Mouse (Mus musculus): ENCODE results near the gene Fbxo3. TPM values are rescaled to one million over a fixed set of nuclear protein-coding genes. Genes with fewer than 3 reads are reported as not detected.
"Not testable (repeated sequence)": the region's sequence is repeated elsewhere in the genome, so short reads cannot be mapped to it uniquely, and the experiment has no call there.

Gene Fbxo3
- polyA plus RNA-seq, 1 experiment from 2014 or later, result 53.8 TPM

GRCm38 (mm10) chr2:104068450-104068849 lies 40.9 kb downstream of the Fbxo3 start, which contains the start of gene Gm10799:
Gene Gm10799, minus strand, starts transcription at chr2:104068550.
- not testable (repeated sequence) for H3K4me2 ChIP-seq (replicated peaks); H3K9me3 ChIP-seq (replicated peaks); H3K27ac ChIP-seq (replicated peaks); H3K9ac ChIP-seq; H3K4me3 ChIP-seq (replicated peaks); H3K4me1 ChIP-seq; H3K36me3 ChIP-seq; H3K27me3 ChIP-seq; ATAC-seq (ENCODE audit: insufficient number of reproducible peaks, low FRiP score, low TSS enrichment, low read depth)
- WGBS, result 83% methylated on average over 7 of the region's 7 CpGs

- H3K4me1 ChIP-seq, result no peaks in the 10 kb centered on the region
- H3K27me3 ChIP-seq, result no peaks in the 10 kb centered on the region
- H3K4me3 ChIP-seq (replicated peaks), result peak within 1 kb of the TSS; percentile 42
- H3K36me3 ChIP-seq, result no peaks in the 10 kb centered on the region
- 13% methylated on average over 13 of the region's 13 CpGs for WGBS
- ATAC-seq (ENCODE audit: insufficient number of reproducible peaks, low FRiP score, low TSS enrichment, low read depth), result peak; percentile 87
- H3K27ac ChIP-seq (replicated peaks), result 0 out of 2 replicates have a peak within 1 kb of the TSS, but pooled peaks have one; percentile 8
- H3K9ac ChIP-seq, result no peak within 1 kb of the TSS
- peak within 1 kb of the TSS; percentile 48 for H3K4me2 ChIP-seq (replicated peaks)
- H3K9me3 ChIP-seq (replicated peaks), result no peaks in the 10 kb centered on the region
Observed at GRCm38 (mm10) chr2:104069704-104070185, 42.2 kb downstream of the Fbxo3 start, which contains the start of gene Cd59b. Gene Cd59b, plus strand, starts transcription at chr2:104069849.

DNA sequence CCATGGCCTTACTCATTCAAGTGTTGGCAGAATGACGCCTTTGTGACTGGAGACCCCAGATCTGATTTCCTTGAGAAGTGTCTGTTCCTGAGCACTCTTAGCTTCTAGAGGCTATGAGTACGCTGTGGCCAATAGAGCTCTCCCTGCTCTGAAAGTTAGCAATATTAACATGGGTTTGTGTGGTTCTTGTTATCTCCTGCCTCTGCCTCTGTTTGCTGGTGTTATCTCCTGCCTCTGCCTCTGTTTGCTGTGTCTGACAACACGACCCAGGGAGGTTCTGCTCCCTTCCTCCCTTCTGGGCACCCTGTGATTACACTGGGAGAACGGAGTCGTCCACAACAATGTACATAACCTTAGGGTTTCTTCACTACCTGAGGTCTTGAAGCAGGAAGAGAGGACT lies 50.8 kb downstream of the Fbxo3 start:
- not testable (repeated sequence) for H3K27me3 ChIP-seq; H3K9me3 ChIP-seq (replicated peaks); H3K27ac ChIP-seq (replicated peaks); H3K36me3 ChIP-seq; H3K4me3 ChIP-seq (replicated peaks); H3K9ac ChIP-seq; H3K4me2 ChIP-seq (replicated peaks); H3K4me1 ChIP-seq; ATAC-seq (ENCODE audit: insufficient number of reproducible peaks, low FRiP score, low TSS enrichment, low read depth)
- 74% methylated on average over 5 of the region's 5 CpGs for WGBS

DNA sequence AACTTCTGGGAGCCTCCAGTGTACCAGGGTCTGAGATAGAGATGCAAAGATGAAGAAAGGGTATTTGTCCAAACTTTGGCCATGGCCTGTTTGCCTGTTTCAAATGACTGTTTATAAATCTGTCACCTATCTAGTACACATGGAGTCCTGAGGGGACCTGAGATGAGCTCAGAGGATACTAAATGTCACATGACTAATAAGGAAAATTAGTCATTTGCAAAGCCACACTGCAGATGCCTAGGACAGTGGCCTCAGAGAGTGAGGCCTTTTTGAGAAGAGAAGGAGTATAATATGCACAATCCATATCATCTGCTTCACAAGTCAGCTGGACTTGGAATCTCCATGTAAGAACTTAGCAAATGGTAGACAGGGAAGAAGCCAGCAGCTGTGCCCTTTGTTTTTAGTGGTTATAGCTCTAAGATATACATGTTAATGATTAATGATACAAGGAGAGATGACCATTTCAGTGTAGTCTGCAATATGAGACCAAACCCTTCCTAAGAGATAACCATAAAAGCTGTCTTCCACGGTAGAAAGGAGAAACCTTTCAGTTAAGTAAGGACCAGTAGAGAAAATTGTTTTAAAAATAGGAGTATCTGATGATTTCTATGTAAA lies 54.0 kb downstream of the Fbxo3 start:
- not testable (repeated sequence) for H3K4me1 ChIP-seq; ATAC-seq (ENCODE audit: insufficient number of reproducible peaks, low FRiP score, low TSS enrichment, low read depth); H3K27ac ChIP-seq (replicated peaks); H3K9ac ChIP-seq; H3K4me2 ChIP-seq (replicated peaks); H3K9me3 ChIP-seq (replicated peaks); H3K36me3 ChIP-seq; H3K27me3 ChIP-seq; H3K4me3 ChIP-seq (replicated peaks)
- no CpG with 5 or more reads among the region's 1 CpGs for WGBS

DNA sequence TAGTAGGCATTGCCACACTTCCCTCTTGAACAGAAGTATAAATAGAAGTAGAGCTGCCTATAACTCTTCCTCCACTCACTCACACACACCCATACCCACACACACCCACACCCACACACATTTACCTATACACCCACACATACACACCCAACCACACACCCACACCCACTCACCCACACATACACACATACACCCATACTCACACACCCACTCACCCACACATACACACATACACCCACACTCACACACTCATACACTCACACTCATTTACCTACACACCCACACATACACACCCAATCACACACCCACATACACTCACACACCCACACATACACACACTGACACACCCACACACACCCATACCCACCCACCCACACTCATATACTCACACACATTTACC lies 55.0 kb downstream of the Fbxo3 start:
- no peaks in the 10 kb centered on the region for H3K9me3 ChIP-seq (replicated peaks)
- H3K9ac ChIP-seq, result no peak overlapping the region
- H3K4me1 ChIP-seq, result no peaks in the 10 kb centered on the region
- H3K4me3 ChIP-seq (replicated peaks), result no peak overlapping the region
- H3K4me2 ChIP-seq (replicated peaks), result no peak overlapping the region
- H3K36me3 ChIP-seq, result no peaks in the 10 kb centered on the region
- no peaks in the 10 kb centered on the region for H3K27me3 ChIP-seq
- peak; percentile 24; the same call in 1 of the 2 replicates for ATAC-seq (ENCODE audit: insufficient number of reproducible peaks, low FRiP score, low TSS enrichment, low read depth)
- H3K27ac ChIP-seq (replicated peaks), result no peak overlapping the region

- not testable (repeated sequence) for H3K27me3 ChIP-seq; H3K36me3 ChIP-seq; H3K4me3 ChIP-seq (replicated peaks); H3K27ac ChIP-seq (replicated peaks); H3K9ac ChIP-seq; ATAC-seq (ENCODE audit: insufficient number of reproducible peaks, low FRiP score, low TSS enrichment, low read depth); H3K4me2 ChIP-seq (replicated peaks); H3K4me1 ChIP-seq; H3K9me3 ChIP-seq (replicated peaks)
Observed at GRCm38 (mm10) chr2:104084027-104084426, 56.5 kb downstream of the Fbxo3 start.

- H3K27me3 ChIP-seq; H3K36me3 ChIP-seq; ATAC-seq (ENCODE audit: insufficient number of reproducible peaks, low FRiP score, low TSS enrichment, low read depth); H3K4me2 ChIP-seq (replicated peaks); H3K9ac ChIP-seq; H3K9me3 ChIP-seq (replicated peaks); H3K4me1 ChIP-seq; H3K4me3 ChIP-seq (replicated peaks); H3K27ac ChIP-seq (replicated peaks): not testable (repeated sequence)
- 75% methylated on average over 1 of the region's 1 CpGs for WGBS
Observed at GRCm38 (mm10) chr2:104087562-104087961, 60.0 kb downstream of the Fbxo3 start.

DNA sequence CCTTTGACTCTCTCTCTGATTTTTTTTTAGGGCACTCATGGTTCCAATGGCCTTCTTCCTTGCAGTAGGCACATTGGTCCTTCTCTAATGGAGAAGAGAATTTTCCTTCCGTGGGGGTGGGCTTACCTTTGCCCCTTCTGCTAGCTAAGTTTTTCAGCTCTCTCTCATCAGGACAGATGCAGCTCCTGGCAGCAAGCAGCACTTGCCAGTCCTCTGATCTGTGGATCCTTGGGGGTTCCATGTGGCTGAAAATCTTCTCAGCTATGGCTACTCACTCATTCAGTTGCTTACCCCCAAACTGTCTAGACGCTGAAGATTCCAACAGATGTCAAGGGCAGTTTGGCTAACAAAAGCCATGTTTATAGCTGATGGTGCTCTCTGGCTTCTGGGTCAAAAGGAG lies 65.8 kb downstream of the Fbxo3 start:
- ATAC-seq (ENCODE audit: insufficient number of reproducible peaks, low FRiP score, low TSS enrichment, low read depth), result no peak

GRCm38 (mm10) chr2:104095741-104096213 lies 68.3 kb downstream of the Fbxo3 start, which contains the start of gene Cd59a:
Gene Cd59a, plus strand, starts transcription at chr2:104095801.
- peak; percentile 90 for ATAC-seq (ENCODE audit: insufficient number of reproducible peaks, low FRiP score, low TSS enrichment, low read depth)
- peak within 1 kb of the TSS; percentile 63 for H3K4me2 ChIP-seq (replicated peaks)
- 5% methylated on average over 15 of the region's 15 CpGs for WGBS

More for the DNA sequence above, 65.8 kb downstream of the Fbxo3 start:
- peaks cover 11% of the 10 kb centered on the region for H3K4me1 ChIP-seq
- H3K4me3 ChIP-seq (replicated peaks), result no peak overlapping the region
- 67% methylated on average over 2 of the region's 2 CpGs for WGBS
- H3K4me2 ChIP-seq (replicated peaks), result no peak overlapping the region
- no peak overlapping the region for H3K9ac ChIP-seq
- no peaks in the 10 kb centered on the region for H3K36me3 ChIP-seq
- no peaks in the 10 kb centered on the region for H3K27me3 ChIP-seq
- H3K9me3 ChIP-seq (replicated peaks), result no peaks in the 10 kb centered on the region
- H3K27ac ChIP-seq (replicated peaks), result no peak overlapping the region

DNA sequence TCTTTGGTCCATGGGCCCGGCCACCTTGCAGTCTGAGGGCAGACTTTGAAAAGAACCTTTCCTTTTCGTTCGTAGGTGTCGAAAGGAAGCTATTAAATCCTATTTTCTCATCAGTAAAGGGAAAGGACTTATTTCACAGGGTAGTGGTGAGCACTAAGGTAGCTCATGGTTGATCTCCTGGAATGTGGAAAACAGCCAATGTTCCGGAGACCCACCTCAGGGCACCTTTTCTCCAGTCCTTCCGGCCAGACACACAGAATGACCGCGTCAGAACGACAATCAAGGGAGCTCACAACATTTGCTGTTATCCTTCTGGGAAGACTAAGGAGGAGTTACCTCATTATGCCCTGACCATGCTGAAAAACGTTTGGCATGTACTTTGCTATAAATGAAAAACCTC lies 68.7 kb downstream of the Fbxo3 start:
- Histone ChIP-seq H3K27me3 (no peaks in the 10 kb centered on the region), H3K4me1 (peaks cover 11% of the 10 kb centered on the region), H3K9ac (peak overlapping the region; percentile 47), H3K9me3 (replicated peaks) (no peaks in the 10 kb centered on the region), H3K27ac (replicated peaks) (peak overlapping the region; percentile 55), H3K4me2 (replicated peaks) (peak overlapping the region; percentile 63), H3K4me3 (replicated peaks) (peak overlapping the region; percentile 49), H3K36me3 (no peaks in the 10 kb centered on the region)
- WGBS, result 43% methylated on average over 10 of the region's 10 CpGs
- no peak for ATAC-seq (ENCODE audit: insufficient number of reproducible peaks, low FRiP score, low TSS enrichment, low read depth)

More at GRCm38 (mm10) chr2:104095741-104096213, 68.3 kb downstream of the Fbxo3 start, which contains the start of gene Cd59a:
- Histone ChIP-seq H3K9ac (peak within 1 kb of the TSS; percentile 47), H3K9me3 (replicated peaks) (no peaks in the 10 kb centered on the region), H3K27ac (replicated peaks) (peak within 1 kb of the TSS; percentile 55), H3K4me1 (peaks cover 11% of the 10 kb centered on the region), H3K27me3 (no peaks in the 10 kb centered on the region), H3K36me3 (no peaks in the 10 kb centered on the region), H3K4me3 (replicated peaks) (peak within 1 kb of the TSS; percentile 49)

DNA sequence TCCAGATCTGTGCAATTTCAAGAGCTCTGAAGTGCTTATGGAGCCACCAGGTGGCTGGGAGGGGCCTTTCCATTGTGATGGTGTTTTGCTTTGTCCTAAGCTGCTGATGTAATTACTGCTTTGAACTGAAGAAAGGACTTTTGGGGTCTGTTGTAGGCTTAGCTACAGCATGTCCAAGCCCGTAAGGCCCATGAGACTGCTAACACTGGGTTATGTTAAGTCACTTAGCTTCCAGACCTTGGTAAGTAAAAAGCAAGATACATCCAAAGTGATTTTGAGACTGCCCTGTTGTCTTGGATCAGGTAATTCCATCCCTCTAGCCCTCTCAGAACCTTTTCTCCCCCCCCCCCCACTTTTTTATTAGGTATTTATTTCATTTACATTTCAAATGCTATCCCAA lies 69.3 kb downstream of the Fbxo3 start:
- H3K9ac ChIP-seq; H3K4me2 ChIP-seq (replicated peaks); H3K9me3 ChIP-seq (replicated peaks); H3K36me3 ChIP-seq; H3K4me3 ChIP-seq (replicated peaks); H3K27ac ChIP-seq (replicated peaks); ATAC-seq (ENCODE audit: insufficient number of reproducible peaks, low FRiP score, low TSS enrichment, low read depth); H3K27me3 ChIP-seq: not testable (repeated sequence)
- peaks cover 11% of the 10 kb centered on the region for H3K4me1 ChIP-seq
- WGBS, result 61% methylated on average over 1 of the region's 1 CpGs

DNA sequence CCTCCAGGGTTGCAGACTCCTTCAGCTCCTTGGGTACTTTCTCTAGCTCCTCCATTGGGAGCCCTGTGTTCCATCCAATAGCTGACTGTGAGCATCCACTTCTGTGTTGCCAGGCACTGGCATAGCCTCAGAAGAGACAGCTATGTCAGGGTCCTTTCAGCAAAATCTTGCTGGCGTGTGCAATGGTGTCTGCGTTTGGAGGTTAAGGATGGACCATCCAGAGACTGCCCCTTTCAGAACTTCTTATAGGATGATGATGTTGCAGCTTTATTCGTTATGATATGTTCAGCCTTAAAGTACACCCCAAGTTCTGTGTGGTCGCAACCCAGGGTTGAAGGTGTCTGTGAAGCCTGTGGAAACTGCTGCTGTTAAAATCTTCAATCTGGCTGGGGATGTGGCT lies 69.9 kb downstream of the Fbxo3 start:
- WGBS, result 94% methylated on average over 4 of the region's 4 CpGs
- not testable (repeated sequence) for H3K4me2 ChIP-seq (replicated peaks); H3K36me3 ChIP-seq; H3K4me3 ChIP-seq (replicated peaks); H3K27ac ChIP-seq (replicated peaks); H3K9ac ChIP-seq; H3K27me3 ChIP-seq; ATAC-seq (ENCODE audit: insufficient number of reproducible peaks, low FRiP score, low TSS enrichment, low read depth); H3K9me3 ChIP-seq (replicated peaks)
- H3K4me1 ChIP-seq, result peaks cover 11% of the 10 kb centered on the region

Measured in embryonic facial prominence, embryonic 15.5 days (tissue).